Mouse (Mus musculus) lung, embryonic 16.5 days (tissue): ENCODE data around the gene Zc3h4. TPM values are rescaled to one million over a fixed set of nuclear protein-coding genes. Genes with fewer than 3 reads are reported as not detected.
"Not testable (repeated sequence)": the region's sequence is repeated elsewhere in the genome, so short reads cannot be mapped to it uniquely, and the experiment has no call there.

Source experiments
- ATAC-seq: fragments of 200-750 bp; cut with Nextera tagmentation; 2 replicates; pipeline ENCODE4 v1.8.0; 2017; ENCODE audit warnings: low read depth, mild to moderate bottlenecking, moderate library complexity
- H3K27ac ChIP-seq: fragments of 300-500 bp; sonication (generic); 2 replicates; pipeline ENCODE4 v1.5.1; 2014; ENCODE audit warnings: mild to moderate bottlenecking, control low read depth, low read length
- H3K27me3 ChIP-seq: fragments of 300-500 bp; sonication (generic); 2 replicates; pipeline ENCODE4 v1.6.1; 2014; ENCODE audit warnings: low read depth, low read length, mixed read lengths; ENCODE audit not compliant: control insufficient read depth, insufficient read depth
- H3K36me3 ChIP-seq: fragments of 300-500 bp; sonication (generic); 2 replicates; pipeline ENCODE4 v1.6.1; 2014; ENCODE audit warnings: low read length; ENCODE audit not compliant: control insufficient read depth, insufficient read depth
- H3K4me1 ChIP-seq: fragments of 300-500 bp; sonication (generic); replicated peaks from 2 replicates; pipeline ENCODE4 v1.6.1; 2014; ENCODE audit warnings: low read length, mixed read lengths; ENCODE audit not compliant: control insufficient read depth, insufficient read depth
- H3K4me2 ChIP-seq: fragments of 300-500 bp; sonication (generic); 2 replicates; pipeline ENCODE4 v1.6.1; 2014; ENCODE audit warnings: low read depth, low read length, control low read depth
- H3K4me3 ChIP-seq: fragments of 300-500 bp; sonication (generic); 2 replicates; pipeline ENCODE4 v1.5.1; 2014; ENCODE audit warnings: mild to moderate bottlenecking, low read length, control low read depth
- H3K9ac ChIP-seq: fragments of 300-500 bp; sonication (generic); 2 replicates; pipeline ENCODE4 v1.6.1; 2014; ENCODE audit warnings: low read length, control low read depth
- H3K9me3 ChIP-seq: fragments of 300-500 bp; sonication (generic); 2 replicates; pipeline ENCODE4 v1.6.1; 2016; ENCODE audit warnings: low read length; ENCODE audit not compliant: control insufficient read depth
- WGBS: fragments of 180-500 bp; shearing (Covaris S2); extraction: QIAGEN DNeasy Blood & Tissue Kit; methylation state at CpG from one replicate; pipeline ENCODE4 v1.1.7; 2014; 5-methylcytosine and 5-hydroxymethylcytosine counted together
- polyA plus RNA-seq: library from polyadenylated mRNA; unstranded; fragments of >200 nt; fragmentation: Nextera tagmentation; extraction: Ambion mirVana; gene quantifications from 2 replicates; pipeline ENCODE4 v1.2.1, GENCODE M21; 2015

Gene Zc3h4
- polyA plus RNA-seq, 1 experiment from 2014 or later: 13.2 TPM

DNA sequence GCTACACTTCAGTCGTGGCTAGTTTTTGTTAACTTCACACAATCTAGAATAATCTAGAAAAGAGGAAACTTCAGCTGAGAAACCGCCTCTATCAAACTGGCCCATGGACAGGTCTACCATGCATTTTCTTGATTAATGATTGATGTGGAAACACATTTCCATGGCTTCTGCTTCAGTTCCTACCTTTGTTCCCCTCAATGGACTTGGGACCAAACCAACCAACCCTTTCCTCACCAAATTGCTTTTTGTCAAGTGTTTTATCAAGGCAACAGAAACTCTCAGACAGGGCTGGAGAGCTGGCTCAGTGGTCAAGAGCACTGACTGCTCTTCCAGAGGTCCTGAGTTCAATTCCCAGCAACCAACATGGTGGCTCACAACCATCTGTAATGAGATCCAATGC lies 30.1 kb upstream of the Zc3h4 start:
- Histone ChIP-seq H3K27me3 (no peaks in the 10 kb centered on the region), H3K4me2 (no peak overlapping the region), H3K4me3 (no peak overlapping the region), H3K27ac (no peak overlapping the region), H3K9me3 (no peaks in the 10 kb centered on the region), H3K9ac (no peak overlapping the region), H3K4me1 (peaks cover 15% of the 10 kb centered on the region), H3K36me3 (peaks cover 33% of the 10 kb centered on the region)
- 76% methylated on average over 2 of the region's 2 CpGs for WGBS
- no peak for ATAC-seq

DNA sequence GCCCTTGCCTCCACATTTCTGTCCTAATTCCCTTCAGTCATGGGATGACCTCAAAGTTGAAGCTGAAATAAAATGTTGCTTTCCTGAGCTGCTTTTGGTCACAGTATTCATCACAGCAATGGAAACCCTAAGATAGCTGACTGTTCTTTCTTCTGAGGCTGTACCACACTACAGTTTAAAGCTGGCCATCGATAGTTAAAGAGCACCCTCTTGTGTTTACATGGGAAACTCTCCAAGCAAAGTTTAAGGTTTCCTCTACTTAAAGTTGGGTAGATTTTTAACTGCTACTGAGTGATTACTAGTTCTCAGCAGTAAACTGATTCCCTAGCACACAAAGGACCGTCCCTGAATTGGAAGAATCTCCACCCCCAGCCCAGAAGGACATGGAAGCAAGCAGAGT lies 27.0 kb upstream of the Zc3h4 start:
- ATAC-seq: 0 out of 2 replicates have a peak, but pooled peaks have one; percentile 16
- H3K27me3 ChIP-seq: no peaks in the 10 kb centered on the region
- H3K4me3 ChIP-seq: no peak overlapping the region
- no peak overlapping the region for H3K4me2 ChIP-seq
- no peak overlapping the region for H3K27ac ChIP-seq
- WGBS: 35% methylated on average over 2 of the region's 2 CpGs
- H3K36me3 ChIP-seq: peaks cover 21% of the 10 kb centered on the region
- peaks cover 4% of the 10 kb centered on the region for H3K4me1 ChIP-seq
- H3K9me3 ChIP-seq: no peaks in the 10 kb centered on the region
- H3K9ac ChIP-seq: no peak overlapping the region

DNA sequence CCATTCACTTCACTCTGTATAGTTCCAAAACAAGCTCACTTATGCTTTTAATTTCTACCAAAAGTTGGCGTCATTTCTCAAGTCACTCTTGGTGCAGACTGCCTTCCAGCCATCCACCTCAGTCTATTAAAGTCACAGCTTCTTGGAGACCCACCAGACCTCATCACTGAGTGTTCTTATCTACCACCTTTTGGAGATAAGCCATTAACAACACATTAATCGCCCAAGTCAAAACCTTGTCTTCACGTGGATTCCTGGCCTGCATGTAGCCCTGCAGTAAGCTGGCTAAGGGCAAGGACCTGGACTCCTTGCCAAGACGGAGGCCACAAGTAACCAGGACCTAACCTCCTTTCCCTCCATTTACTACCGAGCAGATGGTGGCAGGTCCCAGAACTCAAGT lies 25.7 kb upstream of the Zc3h4 start:
- Histone ChIP-seq H3K9me3 (no peaks in the 10 kb centered on the region), H3K4me2 (no peak overlapping the region), H3K36me3 (peaks cover 24% of the 10 kb centered on the region), H3K4me1 (no peaks in the 10 kb centered on the region; the same call in 1 of the 2 replicates), H3K27ac (no peak overlapping the region), H3K9ac (no peak overlapping the region), H3K4me3 (no peak overlapping the region), H3K27me3 (no peaks in the 10 kb centered on the region)
- 62% methylated on average over 5 of the region's 5 CpGs for WGBS
- ATAC-seq: no peak

DNA sequence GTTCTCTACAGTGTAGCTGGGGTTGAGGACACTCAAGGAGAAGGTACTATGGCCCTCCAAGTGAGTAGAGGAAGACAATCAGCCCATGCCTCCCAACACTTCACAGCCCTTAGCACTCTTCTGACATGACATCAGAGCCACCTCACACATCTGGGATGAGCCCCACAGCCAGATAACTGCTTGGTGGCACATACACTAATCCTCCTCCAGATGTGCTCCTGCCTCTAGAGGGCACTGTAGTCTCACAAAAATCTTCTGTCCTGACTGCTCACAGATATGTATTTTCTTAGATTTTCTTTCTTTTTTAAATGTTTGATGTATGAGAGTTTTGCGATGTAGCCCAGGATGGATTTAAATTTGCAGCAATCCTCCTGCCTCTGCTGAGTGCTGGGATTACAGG lies 24.2 kb upstream of the Zc3h4 start:
- ATAC-seq: peak; percentile 59; the same call in 1 of the 2 replicates
- Histone ChIP-seq H3K4me1 (no peaks in the 10 kb centered on the region), H3K27ac (no peak overlapping the region), H3K4me3 (no peak overlapping the region), H3K27me3 (no peaks in the 10 kb centered on the region), H3K9me3 (no peaks in the 10 kb centered on the region), H3K36me3 (peaks cover 20% of the 10 kb centered on the region), H3K9ac (no peak overlapping the region), H3K4me2 (no peak overlapping the region)
- WGBS: 87% methylated on average over 1 of the region's 1 CpGs

DNA sequence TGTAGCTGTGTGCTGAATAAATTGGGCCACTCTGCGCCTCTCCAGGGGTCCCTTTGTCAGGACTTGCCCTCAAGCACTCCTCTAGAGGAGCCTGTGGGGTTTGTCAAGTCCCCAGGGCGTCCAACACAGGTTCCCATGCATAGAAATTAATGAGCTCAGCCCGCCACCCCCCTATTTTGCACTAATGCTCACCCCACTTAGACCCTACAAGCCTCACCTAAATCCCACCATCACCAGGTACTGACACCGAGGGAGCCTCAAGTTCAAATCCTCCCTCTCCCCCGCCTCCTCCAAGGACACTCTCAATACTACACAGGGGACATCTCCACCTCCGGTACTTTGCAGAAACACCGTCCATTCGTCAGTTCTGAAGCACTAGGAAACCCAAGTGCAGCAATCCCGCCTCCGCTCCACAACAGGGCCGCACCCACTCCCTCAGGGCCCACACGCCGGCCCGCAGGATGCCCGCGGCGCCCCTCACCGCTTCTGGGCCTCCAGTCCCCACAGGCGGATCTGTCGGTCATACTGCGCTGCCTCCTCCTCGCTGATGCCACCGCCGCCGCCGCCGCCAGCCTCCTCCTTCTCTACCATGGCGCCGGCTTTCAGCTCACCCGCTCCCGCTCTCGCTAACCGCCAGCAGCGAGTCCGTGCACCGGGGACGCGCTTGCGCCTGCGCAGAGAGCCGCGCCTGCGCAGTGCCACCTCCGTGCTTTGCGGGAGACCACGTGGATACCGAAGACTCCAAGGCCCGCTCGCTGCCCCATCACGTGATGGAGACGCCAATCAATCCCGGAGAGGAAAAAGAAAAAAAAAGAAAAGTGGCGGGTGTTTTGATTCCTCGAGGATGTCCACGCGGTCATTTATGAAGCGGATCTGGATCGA lies 13.3 kb upstream of the Zc3h4 start, which contains the start of gene Sae1:
Gene Sae1, minus strand, starts transcription at position 647 of the 882 bp plus-strand sequence.
- WGBS: under 1% methylated on average over 53 of the region's 58 CpGs
- H3K27ac ChIP-seq: peak within 1 kb of the TSS; percentile 76
- peak within 1 kb of the TSS; percentile 66 for H3K4me2 ChIP-seq
- peaks cover 19% of the 10 kb centered on the region for H3K4me1 ChIP-seq
- peak; percentile 96 for ATAC-seq
- peak within 1 kb of the TSS; percentile 96 for H3K9ac ChIP-seq
- H3K4me3 ChIP-seq: peak within 1 kb of the TSS; percentile 89
- H3K27me3 ChIP-seq: no peaks in the 10 kb centered on the region
- H3K36me3 ChIP-seq: no peaks in the 10 kb centered on the region
- H3K9me3 ChIP-seq: no peaks in the 10 kb centered on the region

DNA sequence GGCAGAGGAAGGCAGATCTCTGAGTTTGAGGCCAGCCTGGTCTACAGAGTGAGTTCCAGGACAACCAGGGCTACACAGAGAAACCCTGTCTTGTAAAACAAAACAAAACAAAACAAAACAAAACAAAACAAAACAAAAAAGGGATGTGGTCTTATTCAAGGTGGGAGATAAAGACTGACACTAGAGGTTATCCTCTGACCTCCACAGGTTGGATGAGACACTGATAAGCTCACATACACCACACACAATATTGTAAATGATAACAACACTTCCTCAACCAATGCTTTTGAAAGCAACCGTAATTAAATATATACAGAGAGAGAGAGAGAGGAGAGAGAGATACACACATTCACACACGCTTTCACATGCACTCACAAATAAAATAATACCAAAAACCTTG lies 10.8 kb upstream of the Zc3h4 start:
- H3K27me3 ChIP-seq, H3K4me2 ChIP-seq, H3K9me3 ChIP-seq, H3K27ac ChIP-seq, H3K4me3 ChIP-seq, H3K36me3 ChIP-seq, H3K9ac ChIP-seq, ATAC-seq: not testable (repeated sequence)
- WGBS: 71% methylated on average over 2 of the region's 2 CpGs
- H3K4me1 ChIP-seq: peaks cover 19% of the 10 kb centered on the region

DNA sequence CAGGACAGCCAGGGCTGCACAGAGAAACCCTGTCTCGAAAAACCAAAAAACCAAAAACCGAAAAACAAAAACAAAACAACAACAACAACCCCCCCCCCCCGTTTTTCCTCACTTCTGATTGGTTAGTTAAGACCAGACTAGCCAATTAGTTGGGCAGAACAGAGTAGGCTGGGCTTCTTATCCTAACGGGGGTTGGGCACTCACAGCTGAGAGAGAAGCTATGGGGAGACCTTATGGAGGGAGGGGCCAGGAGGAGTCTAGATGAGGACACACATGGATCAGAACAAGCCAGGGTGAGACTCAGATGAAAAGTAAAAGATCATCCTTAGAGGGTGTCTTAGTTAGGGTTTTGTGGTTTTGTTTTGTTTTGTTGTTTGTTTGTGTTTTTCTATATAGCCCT lies 7.8 kb upstream of the Zc3h4 start:
- H3K4me2 ChIP-seq: no peak overlapping the region
- peaks cover 4% of the 10 kb centered on the region for H3K4me1 ChIP-seq
- no peak for ATAC-seq

DNA sequence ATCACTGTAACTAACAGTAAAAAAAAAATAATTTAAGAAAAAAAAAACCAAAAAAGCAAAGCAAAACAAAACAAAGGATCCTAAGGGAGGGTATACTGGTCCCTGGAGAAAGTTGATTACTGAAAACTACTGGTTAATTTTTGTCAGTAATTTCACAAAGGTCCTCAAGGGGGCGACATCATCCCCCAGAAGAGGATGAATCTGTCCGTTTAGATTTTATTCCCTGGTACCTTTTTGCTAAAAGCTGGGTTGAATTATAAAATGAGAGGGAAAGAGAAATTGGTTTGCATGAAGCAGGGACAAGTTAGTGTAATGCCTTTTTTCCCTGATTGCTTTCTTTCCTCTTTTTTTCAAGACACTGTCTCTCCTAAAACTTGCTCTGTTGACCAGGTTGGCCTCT lies 4.8 kb upstream of the Zc3h4 start:
- H3K4me3 ChIP-seq: no peak overlapping the region
- ATAC-seq: no peak
- no peaks in the 10 kb centered on the region for H3K36me3 ChIP-seq
- no peaks in the 10 kb centered on the region for H3K27me3 ChIP-seq
- no peaks in the 10 kb centered on the region for H3K9me3 ChIP-seq
- no peak overlapping the region for H3K9ac ChIP-seq
- no peak overlapping the region for H3K27ac ChIP-seq
- 2% methylated on average over 2 of the region's 2 CpGs for WGBS
- H3K4me2 ChIP-seq: no peak overlapping the region
- peaks cover 3% of the 10 kb centered on the region for H3K4me1 ChIP-seq

More for the DNA sequence above, 7.8 kb upstream of the Zc3h4 start:
- Histone ChIP-seq H3K4me3 (no peak overlapping the region), H3K27me3 (no peaks in the 10 kb centered on the region), H3K9ac (no peak overlapping the region), H3K36me3 (no peaks in the 10 kb centered on the region), H3K9me3 (no peaks in the 10 kb centered on the region), H3K27ac (no peak overlapping the region)
- WGBS: 37% methylated on average over 4 of the region's 4 CpGs

DNA sequence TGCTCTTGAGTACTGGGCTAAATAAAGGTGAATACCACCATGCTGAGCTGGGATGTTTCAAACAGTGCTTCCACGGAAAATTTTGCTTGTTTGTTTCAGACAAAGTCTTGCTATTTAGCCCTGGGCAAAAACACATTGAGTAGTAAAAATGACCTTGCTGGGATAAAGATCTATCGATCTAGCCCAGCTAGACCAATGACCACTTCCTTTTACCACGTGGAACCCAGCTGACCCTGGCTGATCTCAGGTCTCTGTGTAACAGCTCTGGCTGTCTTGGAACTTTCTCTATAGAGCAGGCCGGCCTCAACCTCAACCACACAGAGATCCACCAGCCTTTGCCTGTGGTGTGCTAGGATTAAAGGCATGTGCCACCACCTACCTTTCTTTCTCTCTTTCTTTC lies 3.2 kb upstream of the Zc3h4 start:
- Histone ChIP-seq H3K4me2 (no peak overlapping the region), H3K36me3 (no peaks in the 10 kb centered on the region), H3K27ac (no peak overlapping the region), H3K4me3 (no peak overlapping the region), H3K27me3 (no peaks in the 10 kb centered on the region), H3K9me3 (no peaks in the 10 kb centered on the region), H3K4me1 (peaks cover 3% of the 10 kb centered on the region), H3K9ac (no peak overlapping the region)
- no peak for ATAC-seq
- 71% methylated on average over 4 of the region's 4 CpGs for WGBS
